Mouse (Mus musculus): ENCODE data around the gene Kcnk1. TPM values are rescaled to one million over a fixed set of nuclear protein-coding genes. Genes with fewer than 3 reads are reported as not detected.

The Kcnk1 gene
- polyA plus RNA-seq, 1 experiment = not detected

DNA sequence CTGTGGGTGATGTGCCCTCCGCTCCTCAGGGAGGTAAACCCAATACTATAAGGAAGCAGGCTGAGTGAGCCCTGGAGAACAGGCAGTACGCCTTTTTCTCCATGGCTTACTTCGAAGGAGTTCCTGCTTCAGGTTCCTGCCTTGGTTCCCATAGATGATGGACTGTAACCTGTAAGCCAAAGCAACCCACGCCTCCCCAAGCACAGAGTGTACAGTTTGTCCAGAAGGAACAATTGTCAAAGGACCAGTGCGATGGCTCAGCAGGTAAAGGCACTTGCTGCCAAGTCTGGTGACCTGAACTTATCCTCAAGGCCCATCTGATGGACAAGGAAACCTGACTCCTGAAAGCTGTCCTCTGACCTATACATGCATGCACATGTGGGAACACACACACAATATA, 18.7 kb downstream of the Kcnk1 start:
- no peak for TF ChIP-seq GATA1 (IDR thresholded peaks at IDR 0.05; ENCODE audit: low read length)

DNA sequence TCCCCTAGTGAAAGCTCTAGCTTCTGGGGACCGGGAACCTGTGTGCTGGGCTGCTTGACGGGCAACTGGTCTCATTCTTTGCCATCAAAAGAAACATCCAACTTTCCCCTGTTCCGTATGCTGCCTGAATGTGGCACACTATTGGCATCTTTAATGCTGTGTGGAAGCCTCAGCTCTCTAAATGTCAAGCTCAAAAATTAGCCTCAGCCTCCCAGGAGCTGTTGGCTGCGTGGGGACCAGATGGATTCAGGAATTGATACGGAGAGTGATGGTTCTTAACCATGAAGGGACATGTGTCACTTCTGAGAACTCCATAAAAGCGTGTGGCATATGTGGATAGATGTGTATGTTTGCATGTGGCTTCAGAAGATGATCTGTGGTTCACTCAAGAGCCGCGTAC, 27.0 kb downstream of the Kcnk1 start:
- no peak for TF ChIP-seq GATA1 (IDR thresholded peaks at IDR 0.05; ENCODE audit: low read length)

DNA sequence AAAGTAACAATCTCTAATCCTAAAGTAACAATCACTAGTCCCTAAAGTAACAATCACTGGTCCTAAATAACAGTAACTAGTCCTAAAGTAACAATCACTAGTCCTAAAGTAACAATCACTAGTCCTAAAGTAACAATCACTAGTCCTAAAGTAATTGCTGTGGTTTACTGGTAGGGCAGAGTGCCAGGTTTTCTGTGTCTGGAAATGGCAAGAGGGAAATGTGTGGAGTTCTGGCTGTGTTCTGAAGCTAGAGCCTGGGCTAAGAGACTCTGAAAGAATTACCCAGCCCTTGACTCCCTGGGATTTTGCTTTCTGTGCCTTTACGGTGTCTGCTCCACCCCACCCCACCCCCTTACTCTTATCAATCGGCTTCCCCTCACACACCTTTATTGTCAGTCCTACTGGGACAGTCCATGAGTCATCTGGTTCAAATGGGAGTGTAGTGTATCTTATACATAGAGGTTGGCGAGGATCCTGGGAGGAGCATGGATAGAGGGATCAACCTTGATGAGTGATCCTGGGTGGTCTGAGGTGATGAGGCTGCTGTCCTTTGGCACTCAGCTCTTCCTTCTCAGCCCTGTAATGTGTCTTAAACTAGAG, 28.8 kb downstream of the Kcnk1 start:
- no peak for TF ChIP-seq GATA1 (IDR thresholded peaks at IDR 0.05; ENCODE audit: low read length)

DNA sequence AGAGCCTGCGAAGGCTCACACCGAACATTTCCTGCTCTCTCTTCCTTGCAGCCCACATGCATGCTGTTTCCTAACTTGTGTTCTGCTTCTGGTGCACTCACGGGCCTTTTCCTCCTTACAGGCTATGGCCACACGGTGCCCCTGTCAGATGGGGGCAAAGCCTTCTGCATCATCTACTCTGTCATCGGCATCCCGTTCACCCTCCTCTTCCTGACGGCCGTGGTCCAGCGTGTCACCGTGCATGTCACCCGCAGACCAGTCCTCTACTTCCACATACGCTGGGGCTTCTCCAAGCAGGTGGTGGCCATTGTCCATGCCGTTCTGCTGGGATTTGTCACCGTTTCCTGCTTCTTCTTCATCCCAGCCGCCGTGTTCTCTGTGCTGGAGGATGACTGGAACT, 29.9 kb downstream of the Kcnk1 start:
- TF ChIP-seq GATA1 (IDR thresholded peaks at IDR 0.05; ENCODE audit: low read length) = no peak

DNA sequence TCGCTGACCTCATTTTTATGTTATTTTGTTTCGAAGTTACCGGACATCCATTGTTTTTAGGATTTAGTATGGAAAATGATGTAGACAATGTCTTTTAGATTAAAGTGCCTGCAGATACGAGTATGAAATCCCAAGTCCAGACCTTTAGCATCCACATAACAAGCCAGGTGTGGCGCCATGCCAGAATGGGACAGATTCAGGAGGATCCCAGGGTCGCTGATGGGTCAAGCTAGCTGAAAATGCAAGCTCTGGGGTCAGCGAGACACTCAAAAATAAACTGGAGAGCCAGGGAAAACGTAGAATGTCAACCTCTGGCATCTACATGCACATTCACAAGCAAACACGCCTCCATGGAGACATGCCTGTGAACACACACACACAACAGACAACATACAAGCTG, 31.2 kb downstream of the Kcnk1 start:
- no peak for TF ChIP-seq GATA1 (IDR thresholded peaks at IDR 0.05; ENCODE audit: low read length)

DNA sequence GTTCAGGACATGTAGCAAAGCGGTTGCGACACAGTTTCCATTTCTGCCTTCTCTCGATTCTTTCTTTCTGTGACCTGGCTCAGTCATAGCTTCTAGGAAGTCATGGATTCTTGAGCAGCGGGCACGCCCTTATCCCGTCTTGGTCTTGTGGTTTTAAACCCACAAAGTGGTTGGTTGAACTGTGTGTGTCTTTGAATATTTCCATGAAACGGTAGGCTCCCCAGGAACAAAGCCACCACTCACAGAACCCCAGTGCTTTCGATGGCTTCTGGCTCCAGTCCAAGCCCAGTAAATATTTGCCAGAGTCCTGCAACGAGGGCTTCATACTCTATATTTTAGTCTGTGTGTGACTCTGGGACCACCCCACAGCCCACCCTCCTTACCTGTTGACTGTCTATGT, 31.6 kb downstream of the Kcnk1 start:
- TF ChIP-seq GATA1 (IDR thresholded peaks at IDR 0.05; ENCODE audit: low read length) = no peak

DNA sequence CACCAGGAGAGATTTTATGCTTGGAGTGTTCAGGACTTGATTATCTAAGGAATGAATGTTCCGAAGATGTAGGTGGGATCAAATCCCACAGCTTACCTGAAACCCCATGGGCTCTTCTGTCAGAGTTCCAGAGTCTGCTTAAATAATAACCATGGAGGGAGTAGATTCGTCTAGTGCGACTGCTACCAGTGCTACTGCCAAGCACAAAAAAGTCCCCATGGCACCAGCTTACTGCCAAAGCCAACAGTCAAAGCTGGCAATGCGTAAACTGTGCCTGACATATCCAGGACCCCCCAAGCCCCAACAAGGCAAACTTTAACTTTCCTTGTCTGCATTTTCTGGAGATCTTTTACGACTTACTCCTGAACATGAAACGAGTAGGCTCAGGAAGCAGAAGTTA, 32.5 kb downstream of the Kcnk1 start:
- no peak for TF ChIP-seq GATA1 (IDR thresholded peaks at IDR 0.05; ENCODE audit: low read length)

DNA sequence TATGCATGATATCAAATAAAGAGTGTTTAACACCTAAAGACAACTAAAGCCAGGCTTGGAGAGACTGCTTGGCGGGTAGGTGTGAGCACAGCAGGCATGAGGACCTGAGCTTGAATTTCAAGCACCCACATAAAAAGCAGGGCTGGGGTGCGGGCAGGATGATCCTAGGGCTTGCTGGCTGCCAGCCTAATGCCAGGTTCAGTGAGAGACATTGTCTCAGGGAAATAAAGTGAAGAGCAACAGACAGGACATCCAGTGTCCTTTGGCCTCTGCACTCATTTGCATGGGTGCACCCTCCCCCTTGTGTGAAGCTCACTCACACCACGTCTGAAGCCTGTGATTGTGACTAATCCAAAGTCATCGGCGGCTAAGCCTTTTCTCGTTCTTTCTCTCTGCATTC, 34.0 kb downstream of the Kcnk1 start:
- TF ChIP-seq GATA1 (IDR thresholded peaks at IDR 0.05; ENCODE audit: low read length) = no peak

DNA sequence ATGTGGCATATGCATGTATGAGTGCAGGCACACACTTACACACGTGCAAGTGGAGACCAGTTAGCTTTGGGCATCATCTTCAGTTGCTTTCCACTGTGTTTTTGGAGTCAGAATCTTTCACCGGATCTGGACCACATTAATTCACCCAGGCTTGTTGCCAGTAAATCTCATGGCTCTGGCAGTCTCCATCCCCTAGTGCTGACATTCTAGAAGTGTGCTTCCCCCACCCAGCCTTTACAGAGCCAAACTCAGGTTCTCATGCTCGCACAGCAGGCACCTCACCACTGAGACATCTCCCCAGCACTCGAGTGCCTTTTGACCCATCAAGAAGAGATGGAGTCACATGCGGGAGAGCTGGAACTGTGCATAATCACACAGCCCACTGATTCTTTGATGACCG, 37.8 kb downstream of the Kcnk1 start:
- TF ChIP-seq GATA1 (IDR thresholded peaks at IDR 0.05; ENCODE audit: low read length) = no peak

DNA sequence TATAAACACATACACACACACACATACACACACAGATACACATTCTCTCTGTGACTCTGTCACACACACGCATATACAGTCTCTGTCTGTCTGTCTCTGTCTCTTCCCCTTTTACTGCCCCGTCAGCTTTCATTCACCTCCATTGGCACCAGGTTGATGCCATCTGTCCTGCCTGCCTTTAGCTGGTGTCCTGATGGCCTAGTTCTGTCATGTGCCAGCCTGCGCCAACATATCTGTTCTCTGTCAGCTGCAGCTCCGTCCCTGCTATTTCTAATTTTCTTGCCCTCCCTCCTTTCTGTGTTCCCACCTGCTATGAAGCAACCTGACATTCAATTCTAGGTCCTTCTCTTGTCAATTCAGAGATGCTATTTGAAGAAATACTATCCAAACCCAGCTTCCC, 40.1 kb downstream of the Kcnk1 start:
- TF ChIP-seq GATA1 (IDR thresholded peaks at IDR 0.05; ENCODE audit: low read length) = no peak

DNA sequence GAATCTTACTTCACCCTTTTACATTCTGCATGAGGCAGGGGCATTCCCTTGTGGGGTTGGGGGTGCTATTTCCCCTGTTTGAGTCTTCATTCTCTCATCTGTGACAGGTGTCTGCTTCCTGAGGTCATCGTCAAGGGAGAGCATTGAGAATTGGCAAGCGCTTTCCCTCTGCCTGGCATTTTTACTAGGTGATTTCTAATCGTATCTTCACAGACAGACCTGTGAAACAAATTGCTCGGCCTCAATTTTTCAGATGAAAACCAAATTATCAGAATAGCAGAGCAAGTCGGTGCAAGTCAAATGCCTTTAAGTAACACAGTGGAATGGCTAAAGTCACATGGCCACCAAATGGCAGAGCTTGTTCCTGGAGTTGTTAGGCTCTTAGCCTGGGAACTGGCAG, 41.4 kb downstream of the Kcnk1 start:
- no peak for TF ChIP-seq GATA1 (IDR thresholded peaks at IDR 0.05; ENCODE audit: low read length)

DNA sequence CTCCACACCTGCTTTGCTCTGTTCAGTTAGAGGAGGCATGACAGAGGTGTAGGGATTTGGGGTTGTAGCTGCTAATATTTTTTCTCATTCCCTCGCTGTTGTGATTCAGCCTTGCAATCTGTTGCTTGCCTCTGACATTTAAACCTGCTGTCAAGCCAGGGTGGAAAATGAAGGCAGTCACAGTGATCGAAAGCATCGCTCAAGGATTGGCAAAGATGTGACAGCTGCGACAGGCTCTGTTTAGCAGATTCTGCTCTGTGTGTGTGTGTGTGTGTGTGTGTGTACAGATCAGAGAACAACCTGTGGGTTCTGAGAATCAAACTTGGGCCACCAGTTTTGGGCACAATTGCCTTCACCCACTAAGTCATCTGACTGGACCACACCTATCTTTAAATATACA, 50.8 kb downstream of the Kcnk1 start:
- no peak for TF ChIP-seq GATA1 (IDR thresholded peaks at IDR 0.05; ENCODE audit: low read length)

DNA sequence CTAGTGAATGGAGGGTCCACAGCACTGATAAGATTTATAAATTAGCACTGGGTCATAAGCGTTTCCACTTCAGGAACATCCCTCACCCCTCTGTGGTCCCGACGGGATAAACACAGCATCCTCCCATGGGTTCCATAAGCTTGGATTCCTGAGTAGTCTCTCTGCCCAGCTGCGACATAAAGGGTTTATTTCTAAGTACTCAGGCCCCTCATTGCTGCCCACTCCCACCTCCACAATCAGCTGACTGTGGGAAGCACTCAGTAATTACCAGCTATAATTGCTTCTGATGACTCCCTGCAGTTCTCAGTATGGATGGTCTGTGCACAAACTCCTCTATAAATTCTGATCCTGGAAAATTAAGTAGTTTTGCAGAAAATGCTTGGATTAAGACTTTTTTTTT, 58.9 kb downstream of the Kcnk1 start:
- no peak for TF ChIP-seq GATA1 (IDR thresholded peaks at IDR 0.05; ENCODE audit: low read length)

DNA sequence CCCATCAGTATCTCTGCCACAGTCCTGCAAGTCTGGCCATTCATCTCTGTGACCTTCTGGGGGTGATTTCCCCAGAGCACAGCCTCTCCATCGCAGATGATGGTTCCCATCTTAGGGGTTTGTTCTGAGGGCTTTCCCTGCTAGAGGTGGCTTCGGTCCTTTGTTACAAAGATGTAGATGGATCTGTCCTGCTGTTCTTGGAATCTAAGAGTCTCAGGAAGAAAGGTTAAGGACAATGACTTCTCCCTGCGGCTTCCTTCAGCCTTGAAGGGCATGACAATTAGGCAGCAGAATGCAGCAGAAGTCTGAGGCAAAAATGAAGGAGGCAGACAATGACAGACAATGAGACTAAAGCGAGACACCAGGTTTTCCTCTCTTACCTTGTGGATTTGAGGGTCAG, 63.9 kb downstream of the Kcnk1 start:
- no peak for TF ChIP-seq GATA1 (IDR thresholded peaks at IDR 0.05; ENCODE audit: low read length)

DNA sequence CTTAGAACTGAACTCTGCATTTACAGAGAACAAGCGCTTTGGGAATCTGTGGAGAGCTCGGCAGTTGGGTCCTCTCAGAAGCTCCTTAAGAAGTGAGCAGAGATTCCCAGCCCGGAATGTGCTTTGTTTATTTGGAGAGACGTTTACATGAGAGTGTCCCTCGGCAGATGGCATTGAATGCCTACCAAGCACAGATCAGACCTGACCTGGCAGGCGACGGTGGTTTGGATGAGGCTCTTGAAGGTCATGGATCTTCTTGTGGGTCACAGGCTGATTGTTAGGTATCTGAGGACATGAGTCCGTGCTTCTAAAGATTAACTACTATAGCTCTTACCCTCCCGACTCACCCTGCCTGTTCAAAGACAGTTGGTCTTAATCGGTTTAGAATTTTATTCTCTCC, 67.9 kb downstream of the Kcnk1 start:
- TF ChIP-seq GATA1 (IDR thresholded peaks at IDR 0.05; ENCODE audit: low read length) = no peak

DNA sequence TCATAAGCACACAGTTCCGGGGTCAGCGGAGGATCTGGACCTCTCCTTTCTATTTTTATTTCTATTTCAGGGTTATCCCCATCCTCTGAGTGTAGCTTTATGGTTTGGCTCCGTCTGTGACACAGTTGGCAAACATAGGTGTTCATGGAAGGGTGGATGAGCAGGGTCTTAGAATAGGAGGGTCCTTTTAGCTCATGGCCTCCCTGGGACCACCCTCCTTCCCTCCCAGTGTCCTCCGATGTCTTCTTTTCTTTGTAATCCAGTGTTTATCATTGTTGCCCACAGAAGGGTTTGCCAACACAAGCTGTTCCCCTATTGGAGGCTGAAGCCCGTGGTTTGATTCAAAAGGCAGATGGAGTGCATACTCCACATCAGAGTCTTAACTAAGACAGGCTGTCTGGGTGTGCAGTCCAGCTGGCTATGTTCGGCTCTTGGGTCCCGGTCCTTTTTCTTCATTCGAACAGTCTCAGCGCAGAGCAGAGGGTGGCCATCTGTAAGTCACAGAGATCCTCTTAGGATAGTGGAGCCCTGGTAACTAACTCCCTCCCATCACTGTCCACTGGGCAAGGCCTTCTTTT, 69.0 kb downstream of the Kcnk1 start:
- no peak for TF ChIP-seq GATA1 (IDR thresholded peaks at IDR 0.05; ENCODE audit: low read length)

DNA sequence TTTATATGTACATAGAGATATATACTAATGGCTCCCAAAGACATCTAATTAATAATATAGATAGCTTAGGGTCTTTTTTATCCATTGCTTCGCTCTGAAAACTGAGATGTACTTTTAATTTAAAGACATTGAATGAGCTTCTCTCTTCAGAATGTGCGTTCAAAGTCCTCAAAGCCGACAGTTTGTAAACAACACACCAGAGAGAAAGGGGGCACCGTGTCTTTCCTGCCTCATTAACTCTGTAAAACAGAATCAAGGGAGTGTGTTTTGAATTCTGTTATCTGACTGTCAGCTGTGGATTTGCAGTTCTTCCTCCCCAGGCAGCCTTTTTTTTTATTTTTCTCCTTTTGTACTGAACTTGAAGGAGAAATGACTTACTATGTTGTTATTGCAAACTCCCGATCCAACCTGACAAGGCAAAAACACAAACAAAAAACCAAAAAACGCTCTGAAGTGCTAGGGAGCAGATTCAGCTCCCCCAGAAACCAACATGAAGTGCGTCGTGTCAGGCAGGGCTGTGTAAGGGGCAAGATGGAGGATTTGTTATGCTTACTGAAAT, 69.7 kb downstream of the Kcnk1 start:
- TF ChIP-seq GATA1 (IDR thresholded peaks at IDR 0.05; ENCODE audit: low read length) = no peak
